Mouse (Mus musculus) midbrain, embryonic 11.5 days (tissue): ENCODE results near the gene Gpc3. TPM values are rescaled to one million over a fixed set of nuclear protein-coding genes. Genes with fewer than 3 reads are reported as not detected.
"Not testable (repeated sequence)": the region's sequence is repeated elsewhere in the genome, so short reads cannot be mapped to it uniquely, and the experiment has no call there.

Experiments used
- ATAC-seq: fragments of 200-750 bp; cut with Nextera tagmentation; 2 replicates; pipeline ENCODE4 v1.8.0; 2017; ENCODE audit warnings: moderate TSS enrichment, moderate library complexity; ENCODE audit not compliant: low FRiP score
- DNase-seq: peaks from one replicate; pipeline ENCODE4 v3.0.0; 2015; ENCODE audit warnings: low spot score; ENCODE audit errors: missing footprints
- H3K27ac ChIP-seq: fragments of 300-500 bp; sonication (generic); 2 replicates; pipeline ENCODE4 v1.5.1; 2014; ENCODE audit warnings: low read depth, low read length
- H3K27me3 ChIP-seq: fragments of 300-500 bp; sonication (generic); 2 replicates; pipeline ENCODE4 v1.6.1; 2014; ENCODE audit warnings: mild to moderate bottlenecking, low read length, moderate library complexity, mixed read lengths; ENCODE audit not compliant: control insufficient read depth, insufficient read depth
- H3K36me3 ChIP-seq: fragments of 300-500 bp; sonication (generic); 2 replicates; pipeline ENCODE4 v1.6.1; 2014; ENCODE audit warnings: mild to moderate bottlenecking, low read length, moderate library complexity, mixed read lengths; ENCODE audit not compliant: control insufficient read depth, insufficient read depth
- H3K4me1 ChIP-seq: fragments of 300-500 bp; sonication (generic); 2 replicates; pipeline ENCODE4 v1.6.1; 2014; ENCODE audit warnings: low read length; ENCODE audit not compliant: control insufficient read depth, insufficient read depth
- H3K4me2 ChIP-seq: fragments of 300-500 bp; sonication (generic); 2 replicates; pipeline ENCODE4 v1.6.1; 2014; ENCODE audit warnings: mild to moderate bottlenecking, moderate library complexity
- H3K4me3 ChIP-seq: fragments of 300-500 bp; sonication (generic); 2 replicates; pipeline ENCODE4 v1.5.1; 2014; ENCODE audit warnings: low read depth, low read length
- H3K9ac ChIP-seq: fragments of 300-500 bp; sonication (generic); 2 replicates; pipeline ENCODE4 v1.6.1; 2014; ENCODE audit warnings: low read length
- H3K9me3 ChIP-seq: fragments of 300-500 bp; sonication (generic); 2 replicates; pipeline ENCODE4 v1.6.1; 2016; ENCODE audit warnings: low read length; ENCODE audit not compliant: control insufficient read depth
- WGBS: fragments of 180-500 bp; shearing (Covaris S2); extraction: QIAGEN DNeasy Blood & Tissue Kit; methylation state at CpG from one replicate; pipeline ENCODE4 v1.1.7; 2014; 5-methylcytosine and 5-hydroxymethylcytosine counted together
- polyA plus RNA-seq: library from polyadenylated mRNA; unstranded; fragments of >200 nt; fragmentation: Nextera tagmentation; extraction: Ambion mirVana; gene quantifications from 2 replicates; pipeline ENCODE4 v1.2.1, GENCODE M21; 2014

Gpc3 gene
- polyA plus RNA-seq, 1 experiment from 2014 or later, result 225 TPM

DNA sequence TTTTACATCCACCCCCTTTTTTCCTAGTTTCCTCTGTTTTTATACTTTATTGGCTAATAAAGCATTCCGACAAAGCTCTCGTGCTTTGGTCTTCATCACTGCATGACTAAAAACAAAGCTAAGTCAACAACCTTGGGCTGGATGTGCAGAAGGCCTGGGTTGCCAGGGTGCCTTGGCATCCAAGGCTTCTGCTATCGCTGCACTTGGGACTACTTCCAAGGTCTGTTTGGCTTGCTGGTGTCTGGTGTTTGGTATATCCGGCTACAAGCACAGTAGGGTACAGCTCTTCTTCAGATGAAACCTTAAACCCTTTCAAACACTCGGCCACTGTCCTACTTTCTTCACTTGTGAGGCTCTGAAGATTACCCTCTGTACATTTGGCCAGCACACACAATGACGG is 325.8 kb downstream of the Gpc3 start:
- Histone ChIP-seq H3K9me3 (no peaks in the 10 kb centered on the region), H3K27me3 (no peaks in the 10 kb centered on the region), H3K4me1 (no peaks in the 10 kb centered on the region), H3K36me3 (no peaks in the 10 kb centered on the region), H3K4me3 (no peak overlapping the region), H3K27ac (no peak overlapping the region), H3K9ac (no peak overlapping the region), H3K4me2 (no peak overlapping the region)
- 84% methylated on average over 6 of the region's 6 CpGs for WGBS
- DNase-seq, result no peak
- no peak for ATAC-seq

GRCm38 (mm10) chrX:52282070-52282469 is 331.7 kb downstream of the Gpc3 start:
- Histone ChIP-seq H3K4me2 (no peak overlapping the region), H3K9me3 (no peaks in the 10 kb centered on the region), H3K9ac (no peak overlapping the region), H3K4me1 (no peaks in the 10 kb centered on the region), H3K36me3 (no peaks in the 10 kb centered on the region), H3K27me3 (0 out of 2 replicates have a peak, but pooled peaks cover 2% of the 10 kb centered on the region), H3K4me3 (no peak overlapping the region), H3K27ac (no peak overlapping the region)
- ATAC-seq, result no peak
- 80% methylated on average over 4 of the region's 4 CpGs for WGBS
- DNase-seq, result no peak

DNA sequence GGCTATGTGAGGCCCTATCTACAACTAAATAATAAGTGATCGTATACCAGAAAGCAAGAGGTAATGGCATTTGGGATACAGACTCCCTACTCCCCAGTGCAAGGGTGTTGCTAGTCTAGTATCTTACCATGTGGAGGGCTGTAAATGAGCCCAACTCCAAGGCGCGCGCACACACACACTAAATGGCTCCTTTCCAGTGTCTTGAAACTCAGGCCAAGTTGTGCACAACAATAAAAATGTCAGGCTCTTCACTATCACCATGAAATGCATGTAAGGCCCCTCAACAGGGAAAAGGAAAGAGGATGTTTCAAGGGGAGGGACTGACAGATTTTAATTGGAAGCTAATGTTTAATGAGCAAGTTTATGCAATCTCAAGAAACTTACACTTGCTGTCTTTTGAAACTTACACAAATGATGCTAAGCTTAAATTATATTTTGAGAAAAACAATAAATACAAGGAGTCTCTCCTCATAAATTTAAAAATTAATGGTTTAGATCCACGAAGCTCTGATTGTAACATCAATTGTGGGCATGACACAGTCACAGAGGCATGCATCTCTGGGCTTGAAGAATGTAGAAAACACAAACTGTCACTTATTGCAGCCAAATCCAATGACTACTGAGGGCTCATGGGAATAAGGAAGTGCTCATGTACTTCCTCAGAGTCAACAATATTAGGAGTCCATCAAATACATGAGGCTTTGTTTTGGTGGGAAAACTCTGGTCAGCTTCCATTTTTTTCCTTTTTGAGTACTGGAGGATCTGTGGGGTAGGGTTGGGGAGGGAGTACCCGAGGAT is 332.4 kb downstream of the Gpc3 start:
- DNase-seq, result no peak
- Histone ChIP-seq H3K36me3 (no peaks in the 10 kb centered on the region), H3K27ac (no peak overlapping the region), H3K9ac (no peak overlapping the region), H3K9me3 (no peaks in the 10 kb centered on the region), H3K4me2 (no peak overlapping the region), H3K27me3 (0 out of 2 replicates have a peak, but pooled peaks cover 2% of the 10 kb centered on the region), H3K4me3 (no peak overlapping the region), H3K4me1 (no peaks in the 10 kb centered on the region)
- 89% methylated on average over 6 of the region's 6 CpGs for WGBS
- no peak for ATAC-seq

GRCm38 (mm10) chrX:52278687-52279359 is 334.9 kb downstream of the Gpc3 start:
- Histone ChIP-seq H3K27ac (no peak overlapping the region), H3K4me3 (no peak overlapping the region), H3K4me2 (no peak overlapping the region), H3K9ac (no peak overlapping the region), H3K9me3 (no peaks in the 10 kb centered on the region), H3K36me3 (no peaks in the 10 kb centered on the region), H3K4me1 (no peaks in the 10 kb centered on the region), H3K27me3 (0 out of 2 replicates have a peak, but pooled peaks cover 2% of the 10 kb centered on the region)
- WGBS, result 73% methylated on average over 3 of the region's 3 CpGs
- no peak for DNase-seq
- no peak for ATAC-seq

GRCm38 (mm10) chrX:52277599-52277998 is 336.2 kb downstream of the Gpc3 start:
- no peak overlapping the region for H3K4me3 ChIP-seq
- H3K27me3 ChIP-seq, result 0 out of 2 replicates have a peak, but pooled peaks cover 2% of the 10 kb centered on the region
- no peaks in the 10 kb centered on the region for H3K9me3 ChIP-seq
- no peaks in the 10 kb centered on the region for H3K36me3 ChIP-seq
- no peak for ATAC-seq
- H3K27ac ChIP-seq, result no peak overlapping the region
- H3K4me1 ChIP-seq, result no peaks in the 10 kb centered on the region
- WGBS, result 38% methylated on average over 1 of the region's 1 CpGs
- no peak for DNase-seq
- no peak overlapping the region for H3K9ac ChIP-seq
- H3K4me2 ChIP-seq, result no peak overlapping the region

GRCm38 (mm10) chrX:52273016-52273415 is 340.7 kb downstream of the Gpc3 start:
- WGBS, result 80% methylated on average over 7 of the region's 7 CpGs
- no peak overlapping the region for H3K9ac ChIP-seq
- no peak overlapping the region for H3K4me2 ChIP-seq
- ATAC-seq, result no peak
- no peak overlapping the region for H3K27ac ChIP-seq
- no peaks in the 10 kb centered on the region for H3K36me3 ChIP-seq
- no peak for DNase-seq
- H3K4me3 ChIP-seq, result no peak overlapping the region
- H3K27me3 ChIP-seq, result no peaks in the 10 kb centered on the region
- no peaks in the 10 kb centered on the region for H3K9me3 ChIP-seq
- H3K4me1 ChIP-seq, result no peaks in the 10 kb centered on the region

DNA sequence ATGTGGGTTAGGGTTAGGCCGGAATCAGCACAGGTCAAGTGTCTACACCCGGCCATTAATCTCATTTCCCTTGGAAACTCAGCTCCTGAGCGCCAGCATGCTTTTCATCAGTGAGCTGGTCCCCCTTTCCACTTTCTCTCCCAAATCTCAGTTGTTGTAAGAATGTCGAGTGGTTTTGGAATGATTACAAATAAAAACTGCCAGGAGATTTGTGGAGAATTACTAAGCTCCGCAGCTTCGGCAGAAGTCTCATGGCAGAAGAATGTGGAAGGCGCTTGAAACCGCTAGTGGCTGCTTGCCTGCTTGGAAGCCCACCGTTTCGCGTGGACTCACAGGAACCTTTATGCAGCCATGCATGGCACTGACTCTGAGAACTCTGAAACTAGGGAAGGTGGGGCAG is 351.8 kb downstream of the Gpc3 start:
- ATAC-seq (no peak), DNase-seq (no peak)
- 91% methylated on average over 11 of the region's 11 CpGs for WGBS
- no peaks in the 10 kb centered on the region for H3K27me3 ChIP-seq
- no peaks in the 10 kb centered on the region for H3K4me1 ChIP-seq
- no peak overlapping the region for H3K27ac ChIP-seq
- no peaks in the 10 kb centered on the region for H3K36me3 ChIP-seq
- no peak overlapping the region for H3K4me2 ChIP-seq
- no peak overlapping the region for H3K9ac ChIP-seq
- H3K9me3 ChIP-seq, result no peaks in the 10 kb centered on the region
- H3K4me3 ChIP-seq, result no peak overlapping the region

DNA sequence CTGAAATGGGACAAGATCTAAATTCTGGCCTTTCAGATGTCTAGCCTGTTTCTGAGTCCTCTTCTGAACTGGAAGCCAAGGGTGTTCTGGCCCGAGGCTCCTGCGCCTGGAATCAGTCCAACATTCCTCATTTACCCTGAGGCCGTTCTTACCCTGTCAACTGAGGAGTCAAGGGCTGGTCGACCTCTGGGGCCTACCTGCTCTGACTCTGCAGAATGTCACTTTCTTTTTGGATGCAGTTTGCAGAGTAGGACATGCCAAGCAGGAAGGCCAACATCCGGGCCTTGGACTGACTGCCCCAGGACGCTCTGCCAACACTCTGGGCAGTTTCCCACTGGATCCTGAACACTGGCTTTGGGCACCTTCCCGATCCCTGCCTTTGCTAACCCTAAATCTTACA is 352.2 kb downstream of the Gpc3 start:
- H3K4me1 ChIP-seq, result no peaks in the 10 kb centered on the region
- no peaks in the 10 kb centered on the region for H3K27me3 ChIP-seq
- no peak overlapping the region for H3K27ac ChIP-seq
- H3K4me3 ChIP-seq, result no peak overlapping the region
- no peak for ATAC-seq
- H3K4me2 ChIP-seq, result no peak overlapping the region
- no peak overlapping the region for H3K9ac ChIP-seq
- H3K36me3 ChIP-seq, result no peaks in the 10 kb centered on the region
- DNase-seq, result no peak
- H3K9me3 ChIP-seq, result no peaks in the 10 kb centered on the region
- 88% methylated on average over 7 of the region's 7 CpGs for WGBS

- not testable (repeated sequence) for H3K27me3 ChIP-seq, H3K4me1 ChIP-seq, DNase-seq, H3K36me3 ChIP-seq, H3K4me2 ChIP-seq, H3K27ac ChIP-seq, H3K9ac ChIP-seq, H3K9me3 ChIP-seq, H3K4me3 ChIP-seq, ATAC-seq
- WGBS, result 53% methylated on average over 1 of the region's 1 CpGs
These were observed 354.0 kb downstream of the Gpc3 start for GRCm38 (mm10) chrX:52259771-52260170.
